In the genomic region with DNA sequence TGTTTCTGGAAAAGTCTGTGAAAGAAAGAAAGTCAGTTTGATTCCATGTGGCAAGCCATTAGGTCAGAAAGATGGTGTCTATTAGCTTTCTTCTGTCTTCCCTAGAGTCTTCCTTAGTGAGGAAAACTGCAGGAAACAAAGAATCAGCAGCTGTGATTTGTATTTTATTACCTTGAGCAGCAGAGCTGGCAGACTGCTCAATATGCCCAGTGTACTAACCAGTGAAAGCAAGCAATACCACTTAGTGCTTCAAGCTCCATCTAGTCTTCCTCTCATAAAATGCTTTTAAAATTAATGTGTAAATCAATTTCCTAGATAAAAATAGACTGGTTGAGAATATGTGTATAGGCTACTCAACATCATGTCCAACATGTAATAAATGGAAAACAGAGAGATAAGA, we compare ENCODE assay signal across 24 mouse cellular contexts.
DNase-seq lines count a peak whose midpoint lies in the region; ATAC-seq and TF ChIP-seq lines count a peak whose summit lies in the region.
"Had no signal": no experiment of that assay in that cellular context is flagged by ENCODE, and none has a peak within 500 bp of the region (broad histone marks: within the 10 kb centered on the region; RNA-seq: fewer than 3 reads in every experiment).

No protein-coding gene starts in this region.

- no peaks in the 10 kb centered on the region for H3K27me3 ChIP-seq in hindbrain, postnatal 0 days (ENCODE audit: insufficient read depth, low read length)
- H3K27me3 ChIP-seq in hindbrain, embryonic 11.5 days (ENCODE audit: control insufficient read depth, insufficient read depth, low read length): no peaks in the 10 kb centered on the region
- H3K27me3 ChIP-seq in neural tube, embryonic 12.5 days (replicated peaks): no peaks in the 10 kb centered on the region
- no peaks in the 10 kb centered on the region for H3K27me3 ChIP-seq in neural tube, embryonic 13.5 days
- no peaks in the 10 kb centered on the region for H3K27me3 ChIP-seq in neural tube, embryonic 15.5 days (replicated peaks)
- H3K27me3 ChIP-seq: embryonic facial prominence, embryonic 13.5 days; embryonic facial prominence, embryonic 15.5 days; forebrain, embryonic 13.5 days; forebrain, embryonic 15.5 days; Patski had no signal

- no peak overlapping the region for H3K4me3 ChIP-seq in hindbrain, postnatal 0 days (ENCODE audit: low read length)
- H3K4me3 ChIP-seq in hindbrain, embryonic 11.5 days (ENCODE audit: low read depth, low read length): no peak overlapping the region
- no peak overlapping the region for H3K4me3 ChIP-seq in neural tube, embryonic 12.5 days
- H3K4me3 ChIP-seq in neural tube, embryonic 13.5 days: no peak overlapping the region
- no peak overlapping the region for H3K4me3 ChIP-seq in neural tube, embryonic 15.5 days (replicated peaks)
- H3K4me3 ChIP-seq: embryonic facial prominence, embryonic 13.5 days; embryonic facial prominence, embryonic 15.5 days; erythroblast, embryonic 14.5 days; forebrain, embryonic 13.5 days; forebrain, embryonic 15.5 days had no signal

- no peak for TF ChIP-seq CTCF in hindbrain, postnatal 0 days (IDR thresholded peaks at IDR 0.05; ENCODE audit: low read depth)

- H3K9me3 ChIP-seq in hindbrain, postnatal 0 days (ENCODE audit: low read length): no peaks in the 10 kb centered on the region
- no peaks in the 10 kb centered on the region for H3K9me3 ChIP-seq in hindbrain, embryonic 11.5 days (ENCODE audit: control insufficient read depth, low read length)
- no peaks in the 10 kb centered on the region for H3K9me3 ChIP-seq in neural tube, embryonic 12.5 days
- H3K9me3 ChIP-seq in neural tube, embryonic 13.5 days: no peaks in the 10 kb centered on the region
- no peaks in the 10 kb centered on the region for H3K9me3 ChIP-seq in neural tube, embryonic 15.5 days (replicated peaks)
- H3K9me3 ChIP-seq: embryonic facial prominence, embryonic 13.5 days; embryonic facial prominence, embryonic 15.5 days; forebrain, embryonic 13.5 days; forebrain, embryonic 15.5 days had no signal

- H3K27ac ChIP-seq in hindbrain, postnatal 0 days: no peak overlapping the region
- no peak overlapping the region for H3K27ac ChIP-seq in hindbrain, embryonic 11.5 days (ENCODE audit: low read depth, low read length)
- H3K27ac ChIP-seq in neural tube, embryonic 12.5 days: no peak overlapping the region
- no peak overlapping the region for H3K27ac ChIP-seq in neural tube, embryonic 13.5 days (replicated peaks)
- H3K27ac ChIP-seq in neural tube, embryonic 15.5 days (replicated peaks): no peak overlapping the region
- H3K27ac ChIP-seq: embryonic facial prominence, embryonic 13.5 days; embryonic facial prominence, embryonic 15.5 days; forebrain, embryonic 13.5 days; forebrain, embryonic 15.5 days had no signal

- H3K4me2 ChIP-seq in hindbrain, postnatal 0 days (ENCODE audit: low read depth, low read length): no peak overlapping the region
- H3K4me2 ChIP-seq in hindbrain, embryonic 11.5 days (replicated peaks; ENCODE audit: low read depth, low read length): no peak overlapping the region
- no peak overlapping the region for H3K4me2 ChIP-seq in neural tube, embryonic 12.5 days (replicated peaks)
- no peak overlapping the region for H3K4me2 ChIP-seq in neural tube, embryonic 13.5 days
- H3K4me2 ChIP-seq in neural tube, embryonic 15.5 days: no peak overlapping the region
- H3K4me2 ChIP-seq: embryonic facial prominence, embryonic 13.5 days; embryonic facial prominence, embryonic 15.5 days; forebrain, embryonic 13.5 days; forebrain, embryonic 15.5 days had no signal

- DNase-seq in hindbrain, postnatal 0 days (ENCODE audit: low spot score): peak; percentile 5
- DNase-seq in hindbrain, embryonic 11.5 days (ENCODE audit: low spot score): no peak
- no peak for DNase-seq in neural tube, embryonic 10.5 days (ENCODE audit: extremely low spot score, low spot score)
- no peak for DNase-seq in MN1 (ENCODE audit: low spot score)
- DNase-seq: adrenal gland, adult 8-10 months; cerebellum, adult 11 months; cerebellum, adult 18-20 months; cerebellum, adult 8-10 months; cerebellum, adult 9-11 months; cerebellum, postnatal 14 days; cerebellum, postnatal 36 days; embryo, embryonic 11 days had no signal

- no peaks in the 10 kb centered on the region for H3K36me3 ChIP-seq in hindbrain, postnatal 0 days (ENCODE audit: insufficient read depth, low read length)
- no peaks in the 10 kb centered on the region for H3K36me3 ChIP-seq in hindbrain, embryonic 11.5 days (ENCODE audit: control insufficient read depth, insufficient read depth, low read length)
- H3K36me3 ChIP-seq in neural tube, embryonic 12.5 days: no peaks in the 10 kb centered on the region
- no peaks in the 10 kb centered on the region for H3K36me3 ChIP-seq in neural tube, embryonic 13.5 days
- no peaks in the 10 kb centered on the region for H3K36me3 ChIP-seq in neural tube, embryonic 15.5 days
- H3K36me3 ChIP-seq: embryonic facial prominence, embryonic 13.5 days; embryonic facial prominence, embryonic 15.5 days; forebrain, embryonic 15.5 days had no signal

- no peaks in the 10 kb centered on the region for H3K4me1 ChIP-seq in hindbrain, postnatal 0 days (ENCODE audit: insufficient read depth, low read length)
- no peaks in the 10 kb centered on the region for H3K4me1 ChIP-seq in hindbrain, embryonic 11.5 days (replicated peaks; ENCODE audit: control insufficient read depth, insufficient read depth, low read length)
- H3K4me1 ChIP-seq in neural tube, embryonic 12.5 days: no peaks in the 10 kb centered on the region
- H3K4me1 ChIP-seq in neural tube, embryonic 13.5 days (replicated peaks): peaks cover 3% of the 10 kb centered on the region; the same call in 1 of the 2 replicates
- peaks cover 2% of the 10 kb centered on the region; the same call in 1 of the 2 replicates for H3K4me1 ChIP-seq in neural tube, embryonic 15.5 days
- H3K4me1 ChIP-seq: embryonic facial prominence, embryonic 13.5 days; embryonic facial prominence, embryonic 15.5 days; forebrain, embryonic 13.5 days; forebrain, embryonic 15.5 days had no signal

- no peak overlapping the region for H3K9ac ChIP-seq in hindbrain, postnatal 0 days (replicated peaks; ENCODE audit: low read length)
- H3K9ac ChIP-seq in hindbrain, embryonic 11.5 days (ENCODE audit: low read depth, low read length): no peak overlapping the region
- no peak overlapping the region for H3K9ac ChIP-seq in neural tube, embryonic 12.5 days
- no peak overlapping the region for H3K9ac ChIP-seq in neural tube, embryonic 13.5 days
- H3K9ac ChIP-seq in neural tube, embryonic 15.5 days (replicated peaks): no peak overlapping the region
- H3K9ac ChIP-seq: embryonic facial prominence, embryonic 13.5 days; embryonic facial prominence, embryonic 15.5 days; forebrain, embryonic 13.5 days; forebrain, embryonic 15.5 days; forebrain, postnatal 0 days had no signal

- ATAC-seq in hindbrain, postnatal 0 days: no peak
- no peak for ATAC-seq in hindbrain, embryonic 11.5 days (ENCODE audit: low FRiP score)
- peak; percentile 75 for ATAC-seq in neural tube, embryonic 12.5 days (ENCODE audit: low FRiP score, low read depth)
- ATAC-seq in neural tube, embryonic 13.5 days (ENCODE audit: low read depth): peak; percentile 89
- peak; percentile 76; the same call in 1 of the 2 replicates for ATAC-seq in neural tube, embryonic 15.5 days (ENCODE audit: low FRiP score)
- ATAC-seq in erythroid progenitor cell, adult 5-6 weeks (replicated peaks; ENCODE audit: low FRiP score, poor library complexity, severe bottlenecking): no peak
- ATAC-seq: activated CD4-positive, CD25-positive, alpha-beta regulatory T cell, adult 4 months; forebrain, embryonic 15.5 days; Patski had no signal

Comparison
In these comparisons a context has a peak if more than half of its experiments do, and no peak if none do; other contexts are left out.
1. ATAC-seq: peak in neural tube, embryonic 12.5 days (single experiment), neural tube, embryonic 13.5 days (single experiment) and neural tube, embryonic 15.5 days (single experiment); none in hindbrain, postnatal 0 days (single experiment), hindbrain, embryonic 11.5 days (single experiment) and erythroid progenitor cell, adult 5-6 weeks (single experiment).